Mouse (Mus musculus) ovary, postnatal 10 days (tissue): ENCODE data around the gene Klf15.

ENCODE experiments used
- DNase-seq: peaks from one replicate; pipeline ENCODE4 v3.0.0; 2022; ENCODE audit warnings: low spot score

Gene Klf15

GRCm38 (mm10) chr6:90465028-90465640 lies 2.8 kb downstream of the Klf15 start:
- no peak for DNase-seq

- no peak for DNase-seq
Measured at GRCm38 (mm10) chr6:90466079-90466478, 3.7 kb downstream of the Klf15 start.

GRCm38 (mm10) chr6:90466847-90467410 lies 4.6 kb downstream of the Klf15 start:
- no peak for DNase-seq

DNA sequence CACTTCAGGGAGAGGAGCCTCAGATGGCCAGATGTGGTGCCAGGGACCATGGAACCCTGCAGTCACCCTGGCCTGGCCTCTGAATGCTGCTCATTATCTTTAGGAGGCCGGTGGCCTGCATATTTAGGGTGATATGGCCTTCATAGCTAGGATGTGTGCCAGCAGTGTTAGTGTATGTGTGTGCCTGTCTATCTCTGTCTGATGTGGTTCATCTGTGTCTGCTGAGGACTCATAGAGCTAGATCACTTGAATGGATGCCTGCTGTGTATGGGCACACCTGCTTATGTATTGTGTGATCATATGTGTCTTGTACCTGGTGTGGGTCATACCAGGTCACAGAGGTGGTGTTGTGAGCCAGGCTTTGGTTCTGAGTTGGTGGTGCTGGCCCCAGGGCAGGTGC lies 5.8 kb downstream of the Klf15 start:
- no peak for DNase-seq

GRCm38 (mm10) chr6:90469041-90469440 lies 6.7 kb downstream of the Klf15 start:
- no peak for DNase-seq

DNA sequence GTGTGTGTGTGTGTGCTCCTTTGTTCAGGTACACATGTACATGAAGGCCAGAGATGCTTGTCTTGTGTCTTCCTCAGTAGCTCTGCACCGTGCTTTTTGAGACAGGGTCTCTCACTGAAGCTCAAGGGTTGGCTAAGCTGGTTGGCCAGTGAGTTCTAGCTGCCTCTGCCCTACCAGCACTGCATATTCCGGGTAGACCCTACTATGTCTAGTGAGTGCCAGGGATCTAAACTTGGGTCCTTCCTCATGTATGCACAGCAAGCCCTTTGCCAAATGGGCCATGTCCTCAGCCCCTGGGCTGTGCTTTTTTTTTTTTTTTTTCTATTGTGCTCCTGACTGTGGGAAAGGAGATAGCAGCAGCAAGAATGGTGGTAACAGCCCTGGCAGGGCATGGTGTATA lies 7.9 kb downstream of the Klf15 start:
- DNase-seq: no peak

DNA sequence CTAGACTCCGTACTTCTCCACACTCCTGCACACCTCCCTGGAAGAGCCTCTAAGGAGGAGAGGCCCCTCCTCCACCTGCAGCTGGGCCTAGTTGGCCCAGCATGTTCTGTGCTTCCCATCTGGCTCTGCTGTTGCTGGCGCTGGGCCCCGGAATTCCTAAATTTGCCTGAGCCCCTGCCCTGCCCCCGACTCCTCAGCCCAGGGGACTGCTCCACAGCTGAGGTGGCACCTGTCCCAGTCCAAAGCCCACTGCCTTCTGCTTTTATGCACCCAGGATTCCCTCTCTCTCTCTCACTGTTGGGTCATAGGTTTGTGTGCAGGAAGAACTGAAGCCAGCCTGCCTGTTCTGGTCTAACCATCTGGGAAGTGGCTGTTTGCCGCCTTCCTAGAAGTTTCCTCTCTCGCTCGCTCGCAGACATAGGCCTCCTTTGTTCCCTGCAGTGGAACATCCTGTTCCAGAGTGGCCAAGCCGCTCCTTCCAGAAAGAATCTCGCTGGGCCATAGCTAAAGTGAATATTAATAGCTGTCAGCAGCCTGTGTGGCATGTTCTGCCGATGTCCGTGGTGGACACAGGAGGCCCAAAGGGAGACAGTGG lies 8.7 kb downstream of the Klf15 start:
- no peak for DNase-seq

DNA sequence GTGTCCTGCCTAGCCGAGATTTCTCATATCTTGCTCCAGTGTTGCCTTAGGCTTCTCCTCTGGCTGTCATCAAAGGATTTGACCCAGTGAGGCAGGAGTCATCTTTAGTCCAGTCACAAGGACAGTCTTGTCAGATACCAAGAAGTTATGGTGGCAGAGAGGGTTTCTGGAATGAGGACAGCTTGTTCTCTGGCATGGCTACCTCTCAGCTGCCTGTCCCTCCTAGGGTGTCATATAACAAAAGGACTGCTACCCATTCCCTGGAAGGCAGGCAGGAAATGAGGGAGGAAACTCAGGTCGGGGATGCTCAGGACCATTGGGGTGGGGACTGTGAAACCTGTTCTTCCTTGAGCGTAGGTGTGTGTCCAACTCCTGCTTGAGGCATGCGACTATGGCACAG lies 9.7 kb downstream of the Klf15 start:
- DNase-seq: no peak

DNA sequence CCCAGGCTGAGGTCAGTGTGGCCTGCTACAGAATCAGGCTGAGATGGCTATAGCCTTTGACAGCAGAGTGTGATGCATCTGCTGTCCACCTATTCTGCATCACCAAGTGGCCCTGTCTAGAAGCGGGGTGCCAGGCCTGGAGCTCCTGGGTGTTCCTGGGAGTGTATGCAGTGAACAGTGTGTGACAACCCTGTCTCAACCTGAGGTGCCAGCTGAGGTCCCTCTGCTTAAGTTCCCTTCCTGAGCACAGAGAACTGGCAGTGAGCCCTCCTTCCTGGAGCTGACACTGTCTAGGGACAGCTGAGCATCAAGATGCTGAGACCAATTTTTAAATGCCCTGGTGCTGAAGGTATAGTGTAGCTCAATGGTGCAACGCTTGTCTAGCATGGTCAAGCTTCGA lies 10.3 kb downstream of the Klf15 start:
- no peak for DNase-seq

DNA sequence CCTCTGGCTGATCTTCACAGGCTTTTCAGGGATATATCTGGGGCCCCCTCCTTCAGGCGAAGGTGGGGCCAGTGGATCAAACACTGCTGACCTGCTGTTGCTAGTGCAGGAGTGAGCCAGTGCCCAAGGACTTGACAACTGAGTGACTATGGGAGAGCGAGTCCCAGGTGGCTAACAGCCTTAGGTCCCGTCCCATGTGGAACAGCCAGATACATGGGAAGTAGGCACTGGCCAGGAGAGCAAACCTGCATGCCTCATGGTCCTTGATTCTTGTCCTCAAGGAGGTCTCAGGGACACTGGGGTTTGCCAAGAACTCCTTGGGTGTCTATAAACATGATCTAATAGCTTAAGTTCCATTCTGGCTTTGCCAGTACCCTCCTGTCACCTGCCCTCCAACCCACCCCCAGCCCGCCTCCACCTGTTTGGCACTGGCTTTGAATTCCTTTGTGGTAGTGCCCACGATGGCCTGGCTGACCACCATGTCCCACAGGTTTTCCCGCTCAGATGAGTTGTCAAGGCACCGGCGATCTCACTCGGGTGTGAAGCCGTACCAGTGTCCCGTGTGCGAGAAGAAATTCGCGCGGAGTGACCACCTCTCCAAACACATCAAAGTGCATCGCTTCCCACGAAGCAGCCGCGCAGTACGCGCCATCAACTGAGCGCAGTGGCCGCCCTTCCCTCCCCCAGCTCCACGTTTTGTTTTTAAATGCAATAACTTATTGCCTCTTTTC lies 11.4 kb downstream of the Klf15 start:
- DNase-seq: no peak

DNA sequence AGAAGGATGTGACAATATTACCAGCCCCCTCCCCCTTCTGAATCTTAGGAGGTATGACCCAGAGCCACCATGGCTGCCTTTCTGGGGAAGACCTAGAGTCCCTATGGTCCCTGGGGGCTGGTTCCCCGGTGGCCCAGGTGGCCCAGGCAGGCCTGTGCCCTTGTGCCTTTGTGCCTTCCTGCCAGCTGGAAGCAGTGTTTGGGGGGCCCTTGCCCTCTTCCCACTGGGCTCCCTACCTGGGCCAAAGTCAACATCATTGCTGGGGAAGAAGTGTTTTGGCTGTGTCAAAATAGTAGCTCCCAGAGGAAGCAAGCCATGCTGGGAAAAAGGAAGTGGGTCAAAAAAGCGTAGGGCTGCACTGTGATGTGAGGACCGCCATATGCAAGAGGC lies 12.0 kb downstream of the Klf15 start:
- no peak for DNase-seq

DNA sequence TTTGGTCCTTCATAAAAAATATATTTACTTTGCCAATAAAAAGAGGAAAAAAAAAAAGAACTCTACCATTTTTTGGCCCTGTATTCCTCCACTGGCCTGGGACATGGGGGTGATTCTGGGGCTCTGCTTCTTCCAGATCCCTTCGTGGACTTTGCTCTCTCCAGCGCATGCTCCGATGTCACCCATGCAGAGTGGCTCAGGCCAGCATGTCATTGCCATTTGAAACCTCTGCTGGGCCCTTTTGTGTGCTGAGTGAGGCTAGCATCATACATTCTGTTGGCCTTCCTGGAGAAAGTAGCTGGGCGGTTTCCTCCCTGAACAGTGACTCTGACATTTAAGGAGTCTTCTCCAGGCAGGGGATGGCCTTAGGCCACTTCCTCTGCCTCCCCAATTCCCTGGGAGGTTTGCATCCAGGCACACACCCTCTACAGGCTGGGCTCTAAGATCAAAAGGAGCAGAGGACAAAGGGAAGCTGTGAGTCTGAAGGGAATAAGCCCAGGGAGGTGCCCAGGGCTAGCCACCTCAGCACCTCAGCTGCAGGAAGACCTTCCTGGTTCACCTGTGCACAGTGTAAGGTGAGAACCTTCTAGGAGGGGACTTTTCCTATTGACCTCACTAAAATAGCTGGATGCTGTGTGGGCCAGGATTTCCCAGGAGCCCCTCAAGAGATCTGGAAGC lies 12.9 kb downstream of the Klf15 start:
- no peak for DNase-seq

- no peak for DNase-seq
Measured at GRCm38 (mm10) chr6:90475854-90476212, 13.5 kb downstream of the Klf15 start.

DNA sequence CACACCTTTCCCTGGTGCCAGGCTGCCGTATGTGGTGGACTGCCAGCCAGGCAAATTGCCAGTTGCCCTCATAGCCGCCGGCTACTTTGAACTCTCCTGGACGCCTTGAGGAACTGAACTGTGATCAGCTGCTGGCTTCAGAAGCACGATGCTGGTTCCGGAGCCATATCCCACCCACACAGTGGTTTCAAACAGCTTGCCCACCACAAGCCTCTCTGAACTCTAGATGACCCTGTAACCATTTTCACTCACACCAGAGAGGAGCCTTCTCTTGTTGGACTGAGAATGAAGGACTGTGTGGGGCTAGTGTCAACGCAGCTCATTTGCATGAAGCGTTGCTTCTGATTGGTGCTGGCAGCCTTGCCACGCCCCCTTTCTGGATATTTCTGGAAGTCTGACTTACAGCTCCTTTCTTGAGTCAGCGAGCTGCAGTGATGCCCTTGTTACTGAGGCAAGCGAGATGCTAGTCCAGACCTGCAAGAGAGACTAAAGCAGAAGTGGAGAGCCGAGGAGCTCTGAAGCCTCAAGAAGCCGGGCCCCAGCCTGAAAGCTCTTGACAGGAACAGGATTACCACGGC lies 14.7 kb downstream of the Klf15 start:
- DNase-seq: no peak

- no peak for DNase-seq
Measured at GRCm38 (mm10) chr6:90484249-90484648, 21.9 kb downstream of the Klf15 start.

GRCm38 (mm10) chr6:90484876-90485275 lies 22.5 kb downstream of the Klf15 start:
- DNase-seq: no peak

- no peak for DNase-seq
Measured at GRCm38 (mm10) chr6:90486176-90486921, 24.0 kb downstream of the Klf15 start, which contains the start of gene Aldh1l1. Gene Aldh1l1 (plus strand): TSS chr6:90486427.

DNA sequence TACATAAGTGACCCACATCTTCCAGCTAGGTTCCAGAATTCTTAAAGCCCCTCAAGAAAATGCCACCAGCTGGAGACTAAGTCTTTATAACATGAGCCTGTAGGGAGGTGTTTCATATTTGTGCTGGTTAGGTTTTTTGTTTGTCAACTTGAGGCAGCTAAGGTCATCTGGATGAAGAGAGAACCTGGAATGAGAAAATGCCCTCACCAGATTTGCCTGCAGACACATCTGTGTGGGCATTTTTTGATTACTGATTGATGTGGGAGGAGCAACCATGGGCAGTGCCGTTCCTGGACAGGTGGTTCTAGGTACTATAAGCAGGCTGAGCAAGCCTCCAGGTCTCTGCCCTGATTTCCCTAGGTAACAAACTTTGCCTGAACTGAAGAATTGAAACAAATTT lies 25.2 kb downstream of the Klf15 start:
- no peak for DNase-seq

DNA sequence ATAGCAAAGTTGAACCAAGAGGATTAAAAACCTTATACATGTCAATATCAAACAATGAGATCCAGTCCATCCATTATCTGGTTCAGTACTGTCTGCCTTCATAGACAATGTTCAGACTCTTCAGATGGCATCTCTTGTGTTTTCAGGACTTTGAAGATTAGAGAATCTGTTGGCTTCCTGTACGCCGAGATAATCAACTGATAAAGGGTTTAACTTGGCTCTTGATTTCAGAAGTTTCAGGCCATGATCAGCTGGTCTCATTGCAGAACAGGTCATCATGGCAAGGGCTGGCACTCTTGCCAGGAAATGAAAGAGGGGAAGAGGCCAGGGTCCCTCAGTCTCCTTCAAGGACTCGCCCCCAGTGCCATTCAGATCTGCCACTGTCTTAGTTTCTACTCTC lies 27.2 kb downstream of the Klf15 start:
- DNase-seq: no peak

- no peak for DNase-seq
Measured at GRCm38 (mm10) chr6:90490976-90491375, 28.6 kb downstream of the Klf15 start.

DNA sequence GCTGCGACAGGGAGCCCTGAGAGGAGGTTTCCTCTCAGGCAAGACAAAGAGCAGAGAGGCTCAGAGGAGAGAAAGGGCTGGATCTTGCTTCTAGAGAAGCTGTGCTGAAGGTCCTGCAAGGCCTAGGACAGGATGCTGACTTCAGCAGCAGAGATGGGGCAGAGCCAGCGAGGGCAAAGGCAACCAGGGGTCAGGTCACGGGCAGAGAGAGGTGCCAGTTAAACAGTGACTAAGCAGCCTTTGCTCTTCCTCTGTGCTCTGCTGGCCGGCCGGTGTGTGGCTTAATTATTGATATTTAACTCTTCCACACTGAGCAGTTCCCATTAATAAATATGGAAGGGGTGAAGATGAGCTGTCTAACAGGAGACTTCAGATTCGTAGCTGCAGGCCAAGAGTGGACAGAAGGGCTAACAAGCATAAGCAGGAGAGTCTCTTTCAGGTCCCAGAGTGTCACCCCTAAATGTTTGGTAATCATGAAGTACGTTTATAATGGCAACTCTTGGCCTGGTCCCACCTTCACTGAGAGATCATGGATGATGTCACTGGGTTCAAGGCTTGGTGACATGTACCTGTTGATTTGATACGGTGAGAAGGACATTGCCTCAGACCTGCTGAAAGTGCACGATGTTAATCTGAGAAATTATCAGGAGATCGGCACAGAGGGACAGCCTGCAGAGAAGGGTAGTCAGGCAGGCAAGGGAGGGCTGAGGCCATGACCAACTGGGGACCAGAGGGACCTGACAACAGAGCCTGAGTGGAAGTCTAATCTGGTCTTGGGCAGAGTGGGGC lies 29.8 kb downstream of the Klf15 start:
- DNase-seq: no peak
